Mouse (Mus musculus): Measurements from ENCODE around the gene Agfg2. TPM values are rescaled to one million over a fixed set of nuclear protein-coding genes. Genes with fewer than 3 reads are reported as not detected.

The Agfg2 gene
- polyA plus RNA-seq, 1 experiment from 2014 or later: 16.4 TPM

GRCm38 (mm10) chr5:137656977-137657376, 27.5 kb downstream of the Agfg2 start:
- no peaks in the 10 kb centered on the region for H3K4me1 ChIP-seq (replicated peaks; ENCODE audit: control insufficient read depth, insufficient read depth, low read length)
- H3K9me3 ChIP-seq (ENCODE audit: control insufficient read depth, low read length): no peaks in the 10 kb centered on the region
- WGBS: 28% methylated on average over 6 of the region's 6 CpGs
- DNase-seq (ENCODE audit: low spot score) (peak; percentile 77), ATAC-seq (replicated peaks; ENCODE audit: low FRiP score, low TSS enrichment, low read depth) (peak; percentile 56)
- H3K27ac ChIP-seq (ENCODE audit: low read depth): no peak overlapping the region
- no peaks in the 10 kb centered on the region for H3K27me3 ChIP-seq (replicated peaks; ENCODE audit: control insufficient read depth, insufficient read depth, low read length)
- no peak overlapping the region for H3K9ac ChIP-seq (ENCODE audit: low read length)
- peaks cover 51% of the 10 kb centered on the region for H3K36me3 ChIP-seq (ENCODE audit: control insufficient read depth, insufficient read depth, low read length)
- H3K4me3 ChIP-seq (ENCODE audit: low read depth, low read length): no peak overlapping the region
- H3K4me2 ChIP-seq (ENCODE audit: low read length): no peak overlapping the region

- Histone ChIP-seq H3K27ac (ENCODE audit: low read depth) (no peak overlapping the region), H3K4me1 (replicated peaks; ENCODE audit: control insufficient read depth, insufficient read depth, low read length) (peaks cover 8% of the 10 kb centered on the region), H3K27me3 (replicated peaks; ENCODE audit: control insufficient read depth, insufficient read depth, low read length) (no peaks in the 10 kb centered on the region), H3K9me3 (ENCODE audit: control insufficient read depth, low read length) (no peaks in the 10 kb centered on the region), H3K36me3 (ENCODE audit: control insufficient read depth, insufficient read depth, low read length) (peaks cover 35% of the 10 kb centered on the region), H3K9ac (ENCODE audit: low read length) (no peak overlapping the region), H3K4me3 (ENCODE audit: low read depth, low read length) (no peak overlapping the region), H3K4me2 (ENCODE audit: low read length) (no peak overlapping the region)
- DNase-seq (ENCODE audit: low spot score) (no peak), ATAC-seq (replicated peaks; ENCODE audit: low FRiP score, low TSS enrichment, low read depth) (no peak)
- WGBS: 70% methylated on average over 7 of the region's 7 CpGs
These were observed 29.8 kb downstream of the Agfg2 start for GRCm38 (mm10) chr5:137654746-137655145.

DNA sequence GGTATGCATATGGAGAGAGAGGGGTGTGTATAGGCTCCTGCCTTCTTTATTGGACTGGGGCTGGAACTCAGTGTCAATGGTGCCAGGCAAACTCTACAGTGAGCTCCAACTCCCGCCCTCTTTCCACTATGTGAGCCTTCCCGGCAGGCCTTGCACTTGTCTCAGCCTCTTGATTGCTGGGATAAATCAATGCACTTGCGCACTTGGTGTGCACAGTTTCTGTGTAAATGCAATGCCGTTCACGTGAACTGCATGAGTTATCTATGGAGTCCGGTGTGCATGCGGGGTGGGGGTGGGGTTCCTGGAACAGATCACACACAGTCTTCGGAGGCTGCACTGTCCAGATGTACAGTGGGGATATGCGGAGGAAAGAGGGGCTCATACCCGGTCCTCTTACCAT, 31.2 kb downstream of the Agfg2 start:
- Histone ChIP-seq H3K9ac (ENCODE audit: low read length) (no peak overlapping the region), H3K4me2 (ENCODE audit: low read length) (no peak overlapping the region), H3K9me3 (ENCODE audit: control insufficient read depth, low read length) (no peaks in the 10 kb centered on the region), H3K27ac (ENCODE audit: low read depth) (no peak overlapping the region), H3K4me3 (ENCODE audit: low read depth, low read length) (no peak overlapping the region), H3K4me1 (replicated peaks; ENCODE audit: control insufficient read depth, insufficient read depth, low read length) (peaks cover 14% of the 10 kb centered on the region), H3K36me3 (ENCODE audit: control insufficient read depth, insufficient read depth, low read length) (peaks cover 26% of the 10 kb centered on the region), H3K27me3 (replicated peaks; ENCODE audit: control insufficient read depth, insufficient read depth, low read length) (no peaks in the 10 kb centered on the region)
- ATAC-seq (replicated peaks; ENCODE audit: low FRiP score, low TSS enrichment, low read depth) (no peak), DNase-seq (ENCODE audit: low spot score) (no peak)
- 92% methylated on average over 10 of the region's 10 CpGs for WGBS

DNA sequence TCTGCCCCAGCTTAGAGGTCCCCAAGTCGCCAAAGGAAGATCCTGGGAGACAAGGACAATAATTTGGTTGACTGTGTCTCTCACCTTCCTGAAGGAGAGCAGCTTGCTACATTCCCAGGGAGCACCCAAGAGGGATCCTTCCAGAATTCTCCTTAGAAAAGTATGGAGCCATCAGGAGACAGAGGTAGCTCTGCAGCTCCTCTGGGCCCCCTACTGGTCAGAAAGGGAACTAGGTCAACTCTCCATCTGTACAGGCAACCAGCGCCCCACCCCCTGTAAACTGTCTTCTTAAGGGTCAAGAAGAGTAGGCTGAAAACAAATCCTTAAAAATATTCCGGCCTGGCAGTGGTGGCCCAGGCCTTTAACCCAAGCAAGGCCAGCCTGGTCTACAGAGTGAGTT, 32.1 kb downstream of the Agfg2 start:
- 19% methylated on average over 3 of the region's 3 CpGs for WGBS
- peak; percentile 85 for DNase-seq (ENCODE audit: low spot score)
- Histone ChIP-seq H3K9me3 (ENCODE audit: control insufficient read depth, low read length) (no peaks in the 10 kb centered on the region), H3K4me2 (ENCODE audit: low read length) (no peak overlapping the region), H3K36me3 (ENCODE audit: control insufficient read depth, insufficient read depth, low read length) (peaks cover 26% of the 10 kb centered on the region), H3K27ac (ENCODE audit: low read depth) (no peak overlapping the region), H3K4me1 (replicated peaks; ENCODE audit: control insufficient read depth, insufficient read depth, low read length) (peaks cover 14% of the 10 kb centered on the region), H3K4me3 (ENCODE audit: low read depth, low read length) (no peak overlapping the region), H3K27me3 (replicated peaks; ENCODE audit: control insufficient read depth, insufficient read depth, low read length) (no peaks in the 10 kb centered on the region), H3K9ac (ENCODE audit: low read length) (no peak overlapping the region)
- ATAC-seq (replicated peaks; ENCODE audit: low FRiP score, low TSS enrichment, low read depth): no peak

DNA sequence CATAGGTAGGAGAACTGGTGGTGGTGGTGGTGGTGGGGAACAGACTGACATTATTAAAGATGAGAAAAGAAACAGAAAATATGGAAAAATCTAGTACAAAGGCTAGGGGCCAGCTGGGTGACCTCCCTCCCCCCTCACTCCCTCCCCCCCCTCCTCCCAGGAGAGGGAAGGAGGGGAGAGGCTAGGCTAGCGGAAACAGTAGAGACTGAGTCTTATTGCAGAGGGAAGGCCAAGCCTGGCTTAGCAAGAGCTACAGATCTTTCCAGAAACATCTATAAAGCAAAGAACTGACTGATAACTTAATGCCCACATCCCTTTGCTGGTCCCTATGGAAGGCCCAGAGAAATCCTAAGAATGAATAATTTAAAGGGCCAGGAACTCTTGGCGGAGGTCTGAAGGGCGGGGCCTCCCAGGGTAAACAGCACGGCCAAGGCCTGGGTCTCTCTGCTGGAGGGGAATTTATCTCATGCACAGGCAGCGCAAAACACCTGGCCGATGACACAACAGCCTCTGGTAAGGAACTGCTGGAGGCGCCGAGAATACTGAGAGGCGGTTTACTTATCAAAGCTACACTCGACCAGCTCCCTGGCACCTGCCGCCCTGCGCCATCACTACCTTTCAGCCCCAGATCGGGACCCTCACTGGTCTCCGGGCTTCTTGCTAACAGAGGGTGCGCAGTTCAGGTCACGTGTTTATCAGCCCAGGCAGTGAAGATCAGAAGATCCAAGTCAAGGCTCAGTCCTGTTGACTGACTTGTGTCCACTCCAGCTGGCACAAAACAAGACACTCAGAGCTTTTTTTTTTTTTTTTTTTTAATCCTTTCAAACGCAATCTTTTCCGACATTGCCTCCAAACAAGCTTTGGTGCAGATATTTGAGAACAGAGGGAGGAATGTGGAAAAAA, 34.6 kb downstream of the Agfg2 start:
- H3K36me3 ChIP-seq (ENCODE audit: control insufficient read depth, insufficient read depth, low read length): peaks cover 18% of the 10 kb centered on the region
- peaks cover 21% of the 10 kb centered on the region for H3K4me1 ChIP-seq (replicated peaks; ENCODE audit: control insufficient read depth, insufficient read depth, low read length)
- H3K27ac ChIP-seq (ENCODE audit: low read depth): peak overlapping the region; percentile 14; the same call in 1 of the 2 replicates
- WGBS: 11% methylated on average over 18 of the region's 18 CpGs
- DNase-seq (ENCODE audit: low spot score): peak; percentile 66
- peak; percentile 37; the same call in 1 of the 2 replicates for ATAC-seq (replicated peaks; ENCODE audit: low FRiP score, low TSS enrichment, low read depth)
- no peak overlapping the region for H3K4me3 ChIP-seq (ENCODE audit: low read depth, low read length)
- no peak overlapping the region for H3K9ac ChIP-seq (ENCODE audit: low read length)
- no peaks in the 10 kb centered on the region for H3K9me3 ChIP-seq (ENCODE audit: control insufficient read depth, low read length)
- peaks cover 14% of the 10 kb centered on the region for H3K27me3 ChIP-seq (replicated peaks; ENCODE audit: control insufficient read depth, insufficient read depth, low read length)
- peak overlapping the region; percentile 28 for H3K4me2 ChIP-seq (ENCODE audit: low read length)

DNA sequence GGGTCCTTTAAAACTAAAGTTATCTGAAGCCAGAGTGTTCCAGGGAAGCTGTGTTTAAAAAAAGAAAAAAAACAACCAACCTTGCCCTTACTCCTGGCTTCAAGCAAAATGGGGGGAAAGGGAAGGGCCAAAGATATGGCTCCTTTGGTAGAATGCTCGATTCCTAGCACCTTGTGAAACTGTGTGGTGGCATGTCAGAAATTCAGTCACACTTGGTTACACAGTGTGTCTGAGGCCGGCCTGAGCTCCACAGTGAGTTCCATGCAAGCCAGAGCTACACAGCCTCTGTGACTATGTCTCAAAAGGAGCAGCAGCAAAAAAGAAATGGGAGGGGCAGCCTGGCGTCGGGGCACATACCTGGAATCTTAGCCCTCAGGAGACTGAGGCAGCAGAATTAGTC, 35.3 kb downstream of the Agfg2 start:
- peaks cover 11% of the 10 kb centered on the region for H3K36me3 ChIP-seq (ENCODE audit: control insufficient read depth, insufficient read depth, low read length)
- no peaks in the 10 kb centered on the region for H3K9me3 ChIP-seq (ENCODE audit: control insufficient read depth, low read length)
- H3K9ac ChIP-seq (ENCODE audit: low read length): no peak overlapping the region
- 44% methylated on average over 4 of the region's 4 CpGs for WGBS
- no peak overlapping the region for H3K4me3 ChIP-seq (ENCODE audit: low read depth, low read length)
- H3K4me2 ChIP-seq (ENCODE audit: low read length): no peak overlapping the region
- DNase-seq (ENCODE audit: low spot score) (no peak), ATAC-seq (replicated peaks; ENCODE audit: low FRiP score, low TSS enrichment, low read depth) (no peak)
- peaks cover 21% of the 10 kb centered on the region for H3K4me1 ChIP-seq (replicated peaks; ENCODE audit: control insufficient read depth, insufficient read depth, low read length)
- H3K27me3 ChIP-seq (replicated peaks; ENCODE audit: control insufficient read depth, insufficient read depth, low read length): peaks cover 21% of the 10 kb centered on the region
- H3K27ac ChIP-seq (ENCODE audit: low read depth): no peak overlapping the region; the same call in 1 of the 2 replicates

DNA sequence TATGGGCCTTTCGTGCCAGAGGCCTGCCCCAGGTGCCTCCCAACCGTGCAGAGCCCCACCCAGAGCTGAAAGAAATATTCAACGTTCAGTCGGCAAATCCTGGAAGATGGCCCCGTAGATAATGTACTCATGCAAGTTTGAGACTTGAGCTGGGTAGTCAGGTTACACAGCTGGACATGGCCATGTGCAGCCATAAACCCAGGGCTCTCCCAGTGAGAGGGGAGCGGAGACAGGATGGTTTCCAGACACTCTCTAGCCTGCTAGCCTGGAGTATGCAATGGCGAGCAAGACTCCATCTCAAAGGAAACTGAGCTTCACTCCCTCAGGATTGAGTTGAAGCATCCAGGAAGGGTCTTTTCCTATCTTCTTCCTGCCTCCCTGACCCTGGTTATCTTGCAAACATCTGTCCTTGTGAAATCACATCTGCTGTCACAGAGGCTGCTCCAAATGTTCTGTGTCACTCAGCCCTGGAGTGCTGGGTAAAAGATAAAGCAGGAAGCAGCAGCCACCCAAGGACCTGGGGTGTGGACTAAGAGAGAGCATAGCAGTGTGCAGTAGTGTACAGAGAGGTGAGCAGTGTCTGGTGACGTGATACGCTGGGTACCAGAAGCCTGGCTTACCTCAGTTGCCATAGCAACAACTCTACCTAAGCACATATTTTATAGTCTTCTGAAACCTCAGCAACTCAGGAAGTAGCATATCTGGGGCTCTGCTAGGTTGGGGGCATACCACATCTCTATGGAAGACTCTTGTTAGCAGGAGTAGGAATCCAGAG, 36.5 kb downstream of the Agfg2 start:
- H3K27me3 ChIP-seq (replicated peaks; ENCODE audit: control insufficient read depth, insufficient read depth, low read length): peaks cover 31% of the 10 kb centered on the region
- H3K4me1 ChIP-seq (replicated peaks; ENCODE audit: control insufficient read depth, insufficient read depth, low read length): peaks cover 21% of the 10 kb centered on the region
- no peak overlapping the region for H3K4me2 ChIP-seq (ENCODE audit: low read length)
- H3K36me3 ChIP-seq (ENCODE audit: control insufficient read depth, insufficient read depth, low read length): peaks cover 7% of the 10 kb centered on the region
- H3K27ac ChIP-seq (ENCODE audit: low read depth): no peak overlapping the region
- ATAC-seq (replicated peaks; ENCODE audit: low FRiP score, low TSS enrichment, low read depth) (no peak), DNase-seq (ENCODE audit: low spot score) (no peak)
- H3K4me3 ChIP-seq (ENCODE audit: low read depth, low read length): no peak overlapping the region
- 35% methylated on average over 9 of the region's 9 CpGs for WGBS
- H3K9me3 ChIP-seq (ENCODE audit: control insufficient read depth, low read length): no peaks in the 10 kb centered on the region
- H3K9ac ChIP-seq (ENCODE audit: low read length): no peak overlapping the region

GRCm38 (mm10) chr5:137645652-137646091, 38.9 kb downstream of the Agfg2 start, which contains the start of gene Irs3:
TSS of gene Irs3 (minus strand) at chr5:137645714.
- WGBS: 19% methylated on average over 11 of the region's 11 CpGs
- ATAC-seq (replicated peaks; ENCODE audit: low FRiP score, low TSS enrichment, low read depth): no peak
- H3K36me3 ChIP-seq (ENCODE audit: control insufficient read depth, insufficient read depth, low read length): peaks cover 21% of the 10 kb centered on the region
- H3K4me2 ChIP-seq (ENCODE audit: low read length): peak within 1 kb of the TSS; percentile 44
- H3K4me1 ChIP-seq (replicated peaks; ENCODE audit: control insufficient read depth, insufficient read depth, low read length): peaks cover 21% of the 10 kb centered on the region
- peak within 1 kb of the TSS; percentile 25 for H3K4me3 ChIP-seq (ENCODE audit: low read depth, low read length)
- peak within 1 kb of the TSS; percentile 25; the same call in 1 of the 2 replicates for H3K9ac ChIP-seq (ENCODE audit: low read length)
- no peak within 1 kb of the TSS for H3K27ac ChIP-seq (ENCODE audit: low read depth)
- no peaks in the 10 kb centered on the region for H3K9me3 ChIP-seq (ENCODE audit: control insufficient read depth, low read length)
- DNase-seq (ENCODE audit: low spot score): no peak
- H3K27me3 ChIP-seq (replicated peaks; ENCODE audit: control insufficient read depth, insufficient read depth, low read length): peaks cover 31% of the 10 kb centered on the region

Data from intestine, embryonic 14.5 days (tissue).